Mouse (Mus musculus) kidney, embryonic 16.5 days (tissue): ENCODE measurements around the gene Sgta. TPM values are rescaled to one million over a fixed set of nuclear protein-coding genes. Genes with fewer than 3 reads are reported as not detected.

Experiments
- ATAC-seq: fragments of 200-750 bp; cut with Nextera tagmentation; 2 replicates; pipeline ENCODE4 v1.8.0; 2017; ENCODE audit warnings: moderate TSS enrichment; ENCODE audit not compliant: low FRiP score, low TSS enrichment
- H3K27ac ChIP-seq: fragments of 300-500 bp; sonication (generic); 2 replicates; pipeline ENCODE4 v1.5.1; 2014; ENCODE audit warnings: low read length
- H3K27me3 ChIP-seq: fragments of 300-500 bp; sonication (generic); 2 replicates; pipeline ENCODE4 v1.6.1; 2014; ENCODE audit warnings: low read length, control low read depth, mixed read lengths; ENCODE audit not compliant: insufficient read depth
- H3K36me3 ChIP-seq: fragments of 300-500 bp; sonication (generic); 2 replicates; pipeline ENCODE4 v1.6.1; 2014; ENCODE audit warnings: low read length, control low read depth, mixed read lengths; ENCODE audit not compliant: insufficient read depth
- H3K4me1 ChIP-seq: fragments of 300-500 bp; sonication (generic); 2 replicates; pipeline ENCODE4 v1.6.1; 2014; ENCODE audit warnings: low read length, control low read depth, mixed read lengths; ENCODE audit not compliant: insufficient read depth
- H3K4me2 ChIP-seq: fragments of 300-500 bp; sonication (generic); replicated peaks from 2 replicates; pipeline ENCODE4 v1.6.1; 2014; ENCODE audit warnings: low read depth, low read length
- H3K4me3 ChIP-seq: fragments of 300-500 bp; sonication (generic); 2 replicates; pipeline ENCODE4 v1.5.1; 2014; ENCODE audit warnings: mild to moderate bottlenecking, low read length
- H3K9ac ChIP-seq: fragments of 300-500 bp; sonication (generic); replicated peaks from 2 replicates; pipeline ENCODE4 v1.6.1; 2014; ENCODE audit warnings: low read length
- H3K9me3 ChIP-seq: fragments of 300-500 bp; sonication (generic); 2 replicates; pipeline ENCODE4 v1.6.1; 2016; ENCODE audit warnings: low read length, control low read depth
- WGBS: fragments of 180-500 bp; shearing (Covaris S2); extraction: QIAGEN DNeasy Blood & Tissue Kit; methylation state at CpG from one replicate; pipeline ENCODE4 v1.1.7; 2014; 5-methylcytosine and 5-hydroxymethylcytosine counted together
- polyA plus RNA-seq: library from polyadenylated mRNA; unstranded; fragments of >200 nt; fragmentation: Nextera tagmentation; extraction: Ambion mirVana; gene quantifications from 2 replicates; pipeline ENCODE4 v1.2.1, GENCODE M21; 2015

Sgta gene
- 244 and 250 TPM in 2 replicates for polyA plus RNA-seq

DNA sequence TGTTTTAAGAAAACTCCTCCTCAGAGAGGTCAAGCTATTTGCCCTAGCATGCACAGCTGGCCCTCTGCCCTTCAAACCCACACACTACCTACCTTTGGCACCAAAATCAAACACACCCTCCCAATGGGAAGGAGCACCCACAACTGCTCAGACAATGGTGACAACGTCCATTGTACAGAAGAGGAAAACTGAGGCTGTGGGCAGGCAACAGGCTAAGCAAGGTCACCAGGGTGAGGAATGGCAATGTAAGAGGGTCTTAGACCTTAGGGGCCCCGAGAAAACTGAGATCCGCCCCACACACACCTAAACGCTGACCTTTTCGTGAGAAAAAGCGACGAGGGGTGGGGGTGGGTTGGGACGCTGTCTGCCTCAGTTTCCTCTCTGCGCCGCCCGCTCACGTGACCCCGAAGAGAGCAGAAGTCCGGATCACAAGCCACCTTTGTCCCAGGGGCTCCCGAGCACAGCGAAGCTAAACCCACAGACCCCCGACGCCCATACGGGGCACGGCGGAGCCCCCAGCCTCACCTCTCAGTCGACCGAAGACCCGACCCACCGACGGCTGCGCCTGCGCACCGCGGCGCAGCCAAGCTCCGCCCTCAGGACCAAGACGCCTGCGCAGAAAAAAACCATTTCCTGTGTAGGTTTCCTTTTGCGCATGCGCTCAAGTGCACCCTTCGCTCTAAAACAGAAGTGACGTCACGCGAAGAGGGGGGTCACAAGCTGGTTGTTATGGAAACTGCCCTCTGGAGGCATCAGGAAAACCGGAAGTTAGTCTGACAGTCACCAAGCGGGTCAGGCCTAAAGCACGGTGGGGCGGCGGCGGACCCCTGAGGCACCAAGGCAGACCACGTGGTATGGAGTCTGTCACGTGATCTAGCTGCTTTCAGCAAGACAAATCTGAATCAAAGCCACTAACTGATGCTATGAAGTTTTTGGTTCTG lies at the start of gene Sgta:
Sgta (minus strand) TSS at position 579 of the 941 bp plus-strand sequence.
- under 1% methylated on average over 48 of the region's 48 CpGs for WGBS
- Histone ChIP-seq H3K4me1 (peaks cover 14% of the 10 kb centered on the region), H3K27ac (0 out of 2 replicates have a peak within 1 kb of the TSS, but pooled peaks have one; percentile 20)

GRCm38 (mm10) chr10:81106113-81106721 lies 46.2 kb upstream of the Sgta start:
- Histone ChIP-seq H3K4me1 (peaks cover 24% of the 10 kb centered on the region), H3K9me3 (no peaks in the 10 kb centered on the region), H3K9ac (peak overlapping the region; percentile 96), H3K27me3 (no peaks in the 10 kb centered on the region), H3K27ac (peak overlapping the region; percentile 99), H3K36me3 (peaks cover 29% of the 10 kb centered on the region), H3K4me2 (peak overlapping the region; percentile 83), H3K4me3 (peak overlapping the region; percentile 85)
- 2% methylated on average over 33 of the region's 35 CpGs for WGBS
- peak; percentile 88 for ATAC-seq

More for the DNA sequence above, at the start of gene Sgta:
- H3K9me3 ChIP-seq: no peaks in the 10 kb centered on the region
- peak; percentile 96 for ATAC-seq
- no peaks in the 10 kb centered on the region for H3K36me3 ChIP-seq
- peak within 1 kb of the TSS; percentile 93 for H3K4me2 ChIP-seq
- H3K9ac ChIP-seq: peak within 1 kb of the TSS; percentile 90
- H3K27me3 ChIP-seq: no peaks in the 10 kb centered on the region
- H3K4me3 ChIP-seq: peak within 1 kb of the TSS; percentile 85

GRCm38 (mm10) chr10:81105565-81106112 lies 45.7 kb upstream of the Sgta start, which contains the start of gene Map2k2:
Gene Map2k2, plus strand, starts transcription at chr10:81105915.
- Histone ChIP-seq H3K4me3 (peak within 1 kb of the TSS; percentile 85), H3K27me3 (no peaks in the 10 kb centered on the region), H3K9me3 (no peaks in the 10 kb centered on the region), H3K9ac (peak within 1 kb of the TSS; percentile 96), H3K4me2 (peak within 1 kb of the TSS; percentile 83), H3K36me3 (peaks cover 24% of the 10 kb centered on the region), H3K27ac (peak within 1 kb of the TSS; percentile 99), H3K4me1 (peaks cover 24% of the 10 kb centered on the region)
- ATAC-seq: peak; percentile 93
- WGBS: under 1% methylated on average over 56 of the region's 56 CpGs

DNA sequence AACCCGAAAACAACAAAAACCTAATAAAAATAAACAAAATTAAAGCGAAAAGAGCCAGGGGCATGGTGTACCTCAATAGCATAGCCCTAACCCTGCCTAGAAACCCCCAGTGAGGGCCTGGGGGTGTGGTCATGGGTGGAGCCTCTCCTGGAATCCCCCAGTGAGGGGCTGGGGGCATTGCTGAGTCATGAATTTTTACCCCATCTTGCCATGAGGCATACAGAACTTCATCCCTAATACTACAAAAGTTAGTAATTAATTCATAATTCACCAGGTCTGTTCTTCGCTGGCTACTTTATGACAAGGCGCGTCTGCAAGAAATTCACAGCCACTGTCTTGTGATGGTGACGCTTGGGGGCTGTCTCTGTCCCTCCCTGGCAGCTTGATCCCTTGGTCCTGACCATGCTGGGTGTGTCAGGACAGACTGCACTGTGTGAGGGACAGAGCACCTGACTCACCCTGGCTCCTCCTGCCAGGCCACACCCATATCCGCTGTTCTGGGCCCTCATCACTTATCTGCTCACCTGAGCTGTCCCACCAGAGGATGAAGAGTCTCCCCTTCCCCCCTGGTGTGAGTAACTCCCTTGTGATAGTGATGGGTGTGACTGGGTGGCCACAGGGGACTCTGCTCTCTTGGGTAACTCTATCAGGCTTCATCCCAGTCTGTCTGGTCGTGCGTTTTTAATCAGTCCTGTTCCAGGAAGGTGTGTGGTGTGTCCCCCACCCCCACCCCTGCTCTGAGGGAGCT lies 35.1 kb upstream of the Sgta start:
- Histone ChIP-seq H3K36me3 (no peaks in the 10 kb centered on the region), H3K9me3 (no peaks in the 10 kb centered on the region)

DNA sequence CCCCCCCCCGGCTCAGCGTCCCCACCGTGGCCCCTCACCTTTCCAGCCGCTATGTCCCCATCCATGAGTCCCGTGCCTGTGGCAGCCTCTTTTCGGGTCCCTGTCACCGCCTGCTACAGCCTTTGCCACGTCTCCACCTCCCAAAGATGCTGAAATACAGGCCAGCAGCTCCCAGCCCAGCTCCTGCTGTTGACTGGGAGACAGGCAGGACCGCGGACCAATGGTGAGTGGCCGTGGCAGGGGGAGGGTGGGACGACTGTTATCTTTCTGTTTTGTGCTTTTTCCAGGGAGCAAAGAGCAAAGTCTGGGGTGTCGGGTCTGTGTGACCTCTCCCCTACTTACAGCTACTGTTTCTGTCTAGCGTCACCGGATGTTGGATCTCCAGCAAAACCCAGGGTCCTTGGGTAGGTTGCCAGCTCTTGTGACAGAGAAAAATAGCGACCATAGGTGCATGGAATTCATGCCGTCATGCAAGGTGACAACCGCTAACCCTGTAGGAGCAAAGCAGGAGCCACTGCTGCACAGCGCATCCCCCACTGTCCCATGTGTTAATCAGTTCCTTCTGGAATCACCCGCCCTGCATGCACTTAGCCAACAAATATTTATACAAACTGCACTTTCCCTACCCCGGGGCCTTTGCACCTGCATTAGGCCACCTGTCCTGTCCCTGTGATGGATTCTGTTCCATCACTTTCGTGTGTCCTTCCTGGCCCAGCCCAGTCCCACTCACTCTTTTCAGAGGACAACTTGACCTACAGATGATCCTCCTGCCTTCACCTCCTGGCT lies 32.7 kb upstream of the Sgta start:
- Histone ChIP-seq H3K27ac (no peak overlapping the region), H3K4me2 (no peak overlapping the region), H3K27me3 (no peaks in the 10 kb centered on the region), H3K9ac (no peak overlapping the region), H3K4me3 (no peak overlapping the region), H3K9me3 (no peaks in the 10 kb centered on the region), H3K4me1 (no peaks in the 10 kb centered on the region), H3K36me3 (no peaks in the 10 kb centered on the region)
- ATAC-seq: no peak
- WGBS: 57% methylated on average over 22 of the region's 22 CpGs

More for the DNA sequence above, 35.1 kb upstream of the Sgta start:
- no peak overlapping the region for H3K27ac ChIP-seq
- no peaks in the 10 kb centered on the region for H3K4me1 ChIP-seq
- no peak for ATAC-seq
- no peak overlapping the region for H3K9ac ChIP-seq
- 58% methylated on average over 9 of the region's 9 CpGs for WGBS
- H3K27me3 ChIP-seq: no peaks in the 10 kb centered on the region
- H3K4me3 ChIP-seq: no peak overlapping the region
- no peak overlapping the region for H3K4me2 ChIP-seq

DNA sequence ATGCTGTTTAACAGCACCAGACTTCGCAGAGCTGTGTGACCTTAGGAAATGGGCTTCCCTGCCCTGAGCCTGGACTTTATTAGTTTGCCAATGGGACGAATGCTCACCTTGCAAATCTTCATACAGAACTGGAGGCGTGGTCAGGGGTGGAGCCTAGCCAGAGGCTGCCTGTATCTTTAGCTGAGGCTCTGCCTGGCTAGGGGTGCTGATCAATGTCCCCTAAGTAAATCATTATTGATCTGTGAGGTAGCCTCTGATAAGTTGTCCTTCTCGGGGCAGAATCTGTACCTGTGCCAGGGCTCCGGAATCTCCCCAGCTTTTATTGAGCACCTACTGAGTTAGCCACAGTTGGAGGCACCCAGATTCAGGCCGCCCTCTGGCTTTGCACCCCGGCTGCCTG lies 30.6 kb upstream of the Sgta start:
- no peak overlapping the region for H3K27ac ChIP-seq
- H3K9ac ChIP-seq: no peak overlapping the region
- no peak for ATAC-seq
- H3K4me3 ChIP-seq: no peak overlapping the region
- no peaks in the 10 kb centered on the region for H3K4me1 ChIP-seq
- no peaks in the 10 kb centered on the region for H3K27me3 ChIP-seq
- WGBS: 74% methylated on average over 7 of the region's 7 CpGs
- no peaks in the 10 kb centered on the region for H3K36me3 ChIP-seq
- no peak overlapping the region for H3K4me2 ChIP-seq
- H3K9me3 ChIP-seq: peaks cover 2% of the 10 kb centered on the region; the same call in 1 of the 2 replicates

DNA sequence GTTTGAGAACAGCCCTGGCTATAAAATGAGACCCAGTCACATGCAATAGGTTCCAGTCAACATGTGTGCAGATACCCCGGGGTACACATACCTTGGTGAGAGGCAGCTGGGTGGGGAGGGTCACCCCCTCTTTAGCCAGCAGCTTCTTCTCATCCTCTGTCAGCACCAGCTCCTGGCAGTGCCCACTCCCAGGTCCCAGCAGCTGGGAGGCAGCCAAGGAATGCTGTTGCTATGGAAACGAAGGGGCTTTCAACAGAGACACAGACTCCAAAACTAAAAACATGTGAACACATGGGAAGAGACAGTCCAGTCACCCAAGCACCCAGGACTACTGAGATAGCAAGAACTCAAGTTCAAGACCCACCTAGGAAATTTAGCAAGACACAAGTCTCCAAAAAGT lies 29.2 kb upstream of the Sgta start:
- no peak overlapping the region for H3K4me3 ChIP-seq
- no peak overlapping the region for H3K4me2 ChIP-seq
- H3K4me1 ChIP-seq: no peaks in the 10 kb centered on the region
- no peak for ATAC-seq
- H3K9ac ChIP-seq: no peak overlapping the region
- no peaks in the 10 kb centered on the region for H3K36me3 ChIP-seq
- H3K9me3 ChIP-seq: peaks cover 2% of the 10 kb centered on the region; the same call in 1 of the 2 replicates
- no peaks in the 10 kb centered on the region for H3K27me3 ChIP-seq
- H3K27ac ChIP-seq: no peak overlapping the region
- 66% methylated on average over 2 of the region's 2 CpGs for WGBS

- peaks cover 9% of the 10 kb centered on the region for H3K36me3 ChIP-seq
- H3K27me3 ChIP-seq: no peaks in the 10 kb centered on the region
- no peaks in the 10 kb centered on the region for H3K4me1 ChIP-seq
- peaks cover 2% of the 10 kb centered on the region; the same call in 1 of the 2 replicates for H3K9me3 ChIP-seq
- WGBS: 46% methylated on average over 2 of the region's 2 CpGs
- no peak for ATAC-seq
- no peak overlapping the region for H3K27ac ChIP-seq
- H3K4me3 ChIP-seq: no peak overlapping the region
- H3K4me2 ChIP-seq: no peak overlapping the region
- no peak overlapping the region for H3K9ac ChIP-seq
These were observed 27.0 kb upstream of the Sgta start for GRCm38 (mm10) chr10:81087021-81087420.
